Mouse (Mus musculus) neural tube, embryonic 11.5 days (tissue): ENCODE results near the gene Dsp. TPM values are rescaled to one million over a fixed set of nuclear protein-coding genes. Genes with fewer than 3 reads are reported as not detected.

Source experiments
- ATAC-seq: fragments of 200-750 bp; cut with Nextera tagmentation; 2 replicates; pipeline ENCODE4 v1.8.0; 2017; ENCODE audit warnings: moderate number of reproducible peaks, mild to moderate bottlenecking, moderate TSS enrichment, moderate library complexity; ENCODE audit not compliant: insufficient read depth, low FRiP score, low TSS enrichment
- DNase-seq: peaks from one replicate; pipeline ENCODE4 v3.0.0-alpha.2; 2015; ENCODE audit warnings: low spot score
- H3K27ac ChIP-seq: fragments of 300-500 bp; sonication (generic); 2 replicates; pipeline ENCODE4 v1.5.1; 2014; ENCODE audit warnings: low read depth, mild to moderate bottlenecking, low read length
- H3K27me3 ChIP-seq: fragments of 300-500 bp; sonication (generic); 2 replicates; pipeline ENCODE4 v1.6.1; 2014; ENCODE audit warnings: mild to moderate bottlenecking, low read length, mixed read lengths; ENCODE audit not compliant: control insufficient read depth, insufficient read depth
- H3K36me3 ChIP-seq: fragments of 300-500 bp; sonication (generic); 2 replicates; pipeline ENCODE4 v1.6.1; 2014; ENCODE audit warnings: mild to moderate bottlenecking, low read length, moderate library complexity, mixed read lengths; ENCODE audit not compliant: control insufficient read depth, insufficient read depth
- H3K4me1 ChIP-seq: fragments of 300-500 bp; sonication (generic); 2 replicates; pipeline ENCODE4 v1.6.1; 2014; ENCODE audit warnings: low read length, mixed read lengths; ENCODE audit not compliant: control insufficient read depth, insufficient read depth
- H3K4me2 ChIP-seq: fragments of 300-500 bp; sonication (generic); 2 replicates; pipeline ENCODE4 v1.6.1; 2014; ENCODE audit warnings: low read depth, mild to moderate bottlenecking, moderate library complexity
- H3K4me3 ChIP-seq: fragments of 300-500 bp; sonication (generic); 2 replicates; pipeline ENCODE4 v1.5.1; 2014; ENCODE audit warnings: low read depth, low read length
- H3K9ac ChIP-seq: fragments of 300-500 bp; sonication (generic); 2 replicates; pipeline ENCODE4 v1.6.1; 2014; ENCODE audit warnings: mild to moderate bottlenecking, low read length
- H3K9me3 ChIP-seq: fragments of 300-500 bp; sonication (generic); 2 replicates; pipeline ENCODE4 v1.6.1; 2016; ENCODE audit warnings: low read length; ENCODE audit not compliant: control insufficient read depth
- WGBS: fragments of 180-500 bp; shearing (Covaris S2); extraction: QIAGEN DNeasy Blood & Tissue Kit; methylation state at CpG from one replicate; pipeline ENCODE4 v1.1.7; 2014; 5-methylcytosine and 5-hydroxymethylcytosine counted together
- polyA plus RNA-seq: library from polyadenylated mRNA; unstranded; fragments of >200 nt; fragmentation: Nextera tagmentation; extraction: Ambion mirVana; gene quantifications from 2 replicates; pipeline ENCODE4 v1.2.1, GENCODE M21; 2014

The Dsp gene
- polyA plus RNA-seq: 1.1 TPM in 2 replicates

DNA sequence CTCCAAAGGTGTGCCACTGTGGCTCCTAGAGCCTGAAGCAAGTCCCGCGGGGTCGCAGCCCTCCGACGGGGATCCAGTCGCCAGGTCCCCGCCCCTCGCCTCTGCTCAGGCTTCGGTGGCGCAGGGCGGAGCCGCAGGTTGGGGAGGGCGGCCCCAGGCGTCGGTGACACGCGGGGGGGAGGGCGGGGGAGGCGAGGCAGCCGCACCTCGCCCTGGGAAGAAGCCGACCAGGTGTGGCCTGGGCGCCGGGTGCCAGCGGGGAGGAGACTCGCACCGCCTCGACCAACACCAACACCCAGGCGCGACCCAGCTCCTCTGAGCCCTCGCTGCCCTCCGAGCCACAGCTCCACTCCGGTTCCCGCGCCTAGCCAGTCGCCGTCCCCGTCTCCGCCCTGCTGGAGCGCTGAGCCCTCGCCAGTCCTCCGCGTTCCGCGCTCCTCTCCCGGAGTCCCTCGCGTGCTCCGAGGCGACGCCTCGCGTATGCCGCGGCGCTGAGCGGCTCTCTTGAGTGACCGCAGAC lies at the start of gene Dsp:
TSS of gene Dsp (plus strand) at position 226 of the 520 bp plus-strand sequence.
- WGBS: 0% methylated on average over 45 of the region's 58 CpGs
- peaks cover 5% of the 10 kb centered on the region; the same call in 1 of the 2 replicates for H3K4me1 ChIP-seq
- peaks cover 47% of the 10 kb centered on the region for H3K27me3 ChIP-seq
- H3K4me3 ChIP-seq: peak within 1 kb of the TSS; percentile 36
- no peaks in the 10 kb centered on the region for H3K9me3 ChIP-seq
- no peak within 1 kb of the TSS for H3K27ac ChIP-seq
- 0 out of 2 replicates have a peak within 1 kb of the TSS, but pooled peaks have one; percentile 36 for H3K9ac ChIP-seq
- peak; percentile 54 for ATAC-seq
- DNase-seq: peak; percentile 65
- H3K4me2 ChIP-seq: peak within 1 kb of the TSS; percentile 65
- no peaks in the 10 kb centered on the region for H3K36me3 ChIP-seq

DNA sequence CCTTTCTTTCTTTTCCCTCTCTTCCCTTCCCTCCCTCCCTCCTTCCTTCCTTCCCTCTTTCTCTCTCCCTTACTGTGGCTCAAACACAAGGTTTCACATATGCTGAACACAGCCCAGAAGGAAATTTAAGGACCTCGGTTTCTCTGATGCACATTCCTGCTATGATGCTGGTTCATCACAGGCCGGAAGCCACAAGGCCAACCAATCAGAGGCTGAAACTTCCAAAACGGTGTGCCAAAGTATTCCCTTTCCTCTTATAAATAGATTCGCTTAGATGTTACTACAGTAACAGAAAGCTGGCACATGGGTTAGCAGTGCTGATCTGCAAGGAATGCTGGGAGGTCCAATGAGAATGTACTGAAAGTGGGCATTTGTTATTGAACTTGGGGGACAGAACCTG lies 47.7 kb upstream of the Dsp start:
- 85% methylated on average over 4 of the region's 4 CpGs for WGBS
- H3K9ac ChIP-seq: no peak overlapping the region
- H3K4me1 ChIP-seq: no peaks in the 10 kb centered on the region
- no peak overlapping the region for H3K4me3 ChIP-seq
- H3K36me3 ChIP-seq: no peaks in the 10 kb centered on the region
- no peak overlapping the region for H3K27ac ChIP-seq
- no peak overlapping the region for H3K4me2 ChIP-seq
- no peaks in the 10 kb centered on the region for H3K27me3 ChIP-seq
- ATAC-seq (no peak), DNase-seq (no peak)
- no peaks in the 10 kb centered on the region for H3K9me3 ChIP-seq

DNA sequence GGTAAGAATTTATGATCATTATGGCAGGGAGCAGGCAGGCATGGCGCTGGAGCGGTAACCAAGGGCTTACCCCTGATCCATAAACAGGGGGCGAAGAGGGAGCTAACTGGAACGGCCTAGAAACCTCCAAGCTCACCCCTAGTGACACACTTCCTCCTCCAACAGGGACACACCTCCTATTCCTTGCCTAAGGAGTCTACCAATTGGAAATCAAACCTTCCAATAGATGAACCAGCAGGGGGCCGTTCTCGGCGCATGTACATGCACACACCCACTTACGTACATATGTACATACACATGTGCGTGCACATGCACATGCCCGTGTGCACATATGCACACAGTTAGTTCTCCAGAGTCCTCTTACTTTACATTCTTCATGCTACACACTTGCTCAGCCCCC lies 46.6 kb upstream of the Dsp start:
- WGBS: 92% methylated on average over 10 of the region's 10 CpGs
- Histone ChIP-seq H3K4me1 (no peaks in the 10 kb centered on the region), H3K4me2 (no peak overlapping the region), H3K4me3 (no peak overlapping the region), H3K9ac (no peak overlapping the region), H3K27ac (no peak overlapping the region), H3K27me3 (no peaks in the 10 kb centered on the region), H3K9me3 (no peaks in the 10 kb centered on the region), H3K36me3 (no peaks in the 10 kb centered on the region)
- ATAC-seq: no peak
- no peak for DNase-seq

DNA sequence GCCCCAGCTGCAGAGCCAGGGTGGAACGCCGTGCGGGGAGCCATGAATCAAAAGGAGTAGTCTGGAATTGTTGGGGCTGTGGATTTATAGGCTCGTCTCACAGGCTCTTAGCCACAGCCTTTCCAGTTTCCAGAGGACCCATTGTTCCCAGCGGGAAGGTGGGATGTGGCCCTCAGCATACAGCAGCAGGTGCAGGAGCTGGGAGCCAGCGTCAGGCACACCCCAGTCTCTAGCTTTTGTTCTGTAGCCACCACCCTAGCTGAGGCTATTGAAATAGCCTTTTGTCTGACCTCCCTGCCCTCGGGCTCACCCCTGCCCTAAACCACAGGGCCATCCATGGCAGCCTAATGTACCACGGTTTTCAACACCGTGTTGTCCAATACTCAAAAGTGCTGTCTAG lies 42.0 kb upstream of the Dsp start:
- Histone ChIP-seq H3K27me3 (no peaks in the 10 kb centered on the region), H3K36me3 (no peaks in the 10 kb centered on the region), H3K9ac (no peak overlapping the region), H3K4me1 (no peaks in the 10 kb centered on the region), H3K4me2 (no peak overlapping the region), H3K4me3 (no peak overlapping the region), H3K27ac (no peak overlapping the region), H3K9me3 (no peaks in the 10 kb centered on the region)
- no peak for DNase-seq
- ATAC-seq: peak; percentile 16; the same call in 1 of the 2 replicates
- 68% methylated on average over 9 of the region's 9 CpGs for WGBS

DNA sequence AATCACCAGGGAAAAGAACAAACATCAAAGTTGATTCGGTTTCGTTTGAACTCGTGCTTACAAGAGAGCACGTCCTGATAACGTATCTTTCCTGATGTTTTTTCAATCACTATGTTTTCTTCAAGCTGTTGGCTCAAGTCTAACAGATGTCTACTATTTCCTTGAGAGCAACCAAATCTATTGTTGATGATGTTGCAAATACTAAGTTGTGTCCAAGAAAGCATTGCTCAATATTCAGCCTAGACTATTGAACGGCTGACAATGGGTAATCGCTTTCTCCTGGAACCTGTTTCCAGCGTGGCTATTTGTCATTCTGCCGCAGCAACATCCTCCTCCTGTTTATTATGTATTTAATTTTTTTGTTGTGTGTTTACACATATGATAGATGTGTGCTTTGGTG lies 28.8 kb upstream of the Dsp start:
- Histone ChIP-seq H3K4me1 (no peaks in the 10 kb centered on the region), H3K9me3 (no peaks in the 10 kb centered on the region), H3K4me2 (no peak overlapping the region), H3K27ac (no peak overlapping the region), H3K9ac (no peak overlapping the region), H3K4me3 (no peak overlapping the region), H3K36me3 (no peaks in the 10 kb centered on the region), H3K27me3 (no peaks in the 10 kb centered on the region)
- ATAC-seq: no peak
- 88% methylated on average over 9 of the region's 9 CpGs for WGBS
- DNase-seq: no peak

DNA sequence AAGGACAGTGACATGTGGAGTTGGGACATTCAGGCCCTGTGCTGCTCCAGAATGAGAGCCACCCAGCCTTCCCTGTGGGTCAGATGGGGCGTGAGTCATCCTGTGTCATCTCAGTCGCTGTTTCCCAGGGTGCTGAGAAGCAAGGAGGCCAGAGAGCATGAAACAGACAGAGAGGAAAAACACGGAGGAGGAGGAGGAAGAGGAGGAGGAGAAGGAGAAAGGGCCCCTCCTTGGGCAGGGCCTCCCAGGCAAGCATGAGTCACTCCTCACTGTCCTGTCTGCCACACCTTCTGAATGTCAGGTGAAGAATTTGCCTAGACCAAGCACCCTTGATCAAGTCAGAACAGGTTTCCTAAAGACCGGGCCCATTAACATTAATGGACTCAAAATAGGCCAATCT lies 27.4 kb upstream of the Dsp start:
- ATAC-seq (no peak), DNase-seq (no peak)
- no peak overlapping the region for H3K4me3 ChIP-seq
- no peak overlapping the region for H3K4me2 ChIP-seq
- H3K27ac ChIP-seq: no peak overlapping the region
- no peaks in the 10 kb centered on the region for H3K9me3 ChIP-seq
- H3K27me3 ChIP-seq: no peaks in the 10 kb centered on the region
- H3K9ac ChIP-seq: no peak overlapping the region
- H3K36me3 ChIP-seq: no peaks in the 10 kb centered on the region
- H3K4me1 ChIP-seq: no peaks in the 10 kb centered on the region
- 76% methylated on average over 4 of the region's 4 CpGs for WGBS

DNA sequence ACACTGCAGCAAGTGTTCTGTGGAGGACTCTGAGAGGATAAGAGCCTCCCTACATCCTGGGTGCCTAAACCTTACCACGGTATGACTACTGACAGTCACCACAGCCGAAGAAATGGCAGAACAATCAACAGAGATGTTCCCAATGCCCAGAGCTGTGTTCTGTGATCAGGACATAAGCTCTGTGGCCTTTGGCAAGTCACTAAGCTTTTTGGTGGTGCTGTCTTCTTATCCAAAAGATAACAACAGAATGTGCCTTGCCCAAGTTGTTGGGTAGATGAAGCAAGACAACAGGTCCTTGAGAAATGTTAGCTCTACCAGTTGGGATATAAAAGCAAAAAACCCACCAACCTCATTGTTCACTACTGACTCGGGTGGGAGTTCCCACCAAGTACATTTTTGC lies 23.4 kb upstream of the Dsp start:
- DNase-seq (no peak), ATAC-seq (no peak)
- Histone ChIP-seq H3K4me1 (no peaks in the 10 kb centered on the region), H3K9me3 (no peaks in the 10 kb centered on the region), H3K4me2 (no peak overlapping the region), H3K27ac (no peak overlapping the region), H3K9ac (no peak overlapping the region), H3K4me3 (no peak overlapping the region), H3K27me3 (no peaks in the 10 kb centered on the region), H3K36me3 (no peaks in the 10 kb centered on the region)
- WGBS: 87% methylated on average over 3 of the region's 3 CpGs

DNA sequence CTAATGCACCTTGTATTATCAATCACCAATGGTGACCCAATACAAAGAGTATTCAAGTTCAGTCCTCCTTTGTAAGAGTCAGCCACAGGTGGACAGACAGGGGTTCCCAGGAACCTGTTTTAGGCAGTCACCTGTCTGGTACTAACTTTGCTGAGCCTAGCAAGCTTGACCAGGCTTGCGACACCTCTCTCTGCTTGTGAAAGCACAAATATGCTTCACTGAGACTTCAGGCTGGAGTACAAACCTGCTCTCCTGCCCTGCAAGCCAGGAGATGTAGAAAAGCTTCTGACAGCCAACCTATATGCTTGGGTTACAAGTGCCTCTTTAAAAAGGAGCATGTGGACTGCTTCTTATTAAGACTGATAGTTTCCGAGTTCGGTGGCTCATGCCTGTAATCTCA lies 22.8 kb upstream of the Dsp start:
- Histone ChIP-seq H3K9ac (no peak overlapping the region), H3K27me3 (no peaks in the 10 kb centered on the region), H3K27ac (no peak overlapping the region), H3K4me3 (no peak overlapping the region), H3K36me3 (no peaks in the 10 kb centered on the region), H3K9me3 (no peaks in the 10 kb centered on the region), H3K4me1 (no peaks in the 10 kb centered on the region), H3K4me2 (no peak overlapping the region)
- no peak for ATAC-seq
- no peak for DNase-seq
- WGBS: 88% methylated on average over 3 of the region's 3 CpGs

DNA sequence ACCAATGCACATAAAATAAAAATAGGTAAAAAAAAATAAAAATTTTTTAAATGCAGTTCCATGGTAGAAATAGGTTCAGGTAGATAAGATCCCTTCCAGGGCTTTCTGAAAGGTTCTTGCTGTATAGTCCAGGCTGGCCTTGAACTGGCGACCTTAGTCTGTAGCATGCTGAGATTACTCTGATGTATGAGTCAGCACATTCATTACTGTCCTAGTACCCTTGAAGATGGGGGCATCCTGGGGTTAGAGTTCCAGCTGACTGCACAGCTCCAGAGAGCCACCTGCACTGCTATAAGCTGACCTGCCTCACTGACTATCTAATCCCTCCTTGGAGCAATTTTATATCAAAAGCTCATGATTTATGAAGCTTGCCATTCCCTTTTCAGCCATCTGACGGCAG lies 21.6 kb upstream of the Dsp start:
- Histone ChIP-seq H3K27ac (no peak overlapping the region), H3K4me2 (no peak overlapping the region), H3K27me3 (no peaks in the 10 kb centered on the region), H3K9me3 (no peaks in the 10 kb centered on the region), H3K36me3 (no peaks in the 10 kb centered on the region), H3K4me3 (no peak overlapping the region), H3K9ac (no peak overlapping the region), H3K4me1 (no peaks in the 10 kb centered on the region)
- ATAC-seq (no peak), DNase-seq (no peak)
- 71% methylated on average over 2 of the region's 2 CpGs for WGBS
